Mouse (Mus musculus) ES-E14 (cell line): Measurements from ENCODE around the gene Upk1a. TPM values are rescaled to one million over a fixed set of nuclear protein-coding genes. Genes with fewer than 3 reads are reported as not detected.
A peak's percentile ranks its signal among the peaks of the same experiment; 100 is the strongest.

Experiments
- DNase-seq: peaks from one replicate; pipeline ENCODE4 v3.0.0-alpha.2; 2013; ENCODE audit warnings: low read depth, low spot score
- H3K27ac ChIP-seq: 2 replicates; pipeline ENCODE4 v1.5.1; 2012; ENCODE audit warnings: low read depth, mild to moderate bottlenecking, low read length, moderate library complexity, mixed read lengths; ENCODE audit not compliant: poor library complexity, insufficient read depth, severe bottlenecking
- H3K36me3 ChIP-seq: 2 replicates; pipeline ENCODE4 v1.6.1; 2012; ENCODE audit warnings: mild to moderate bottlenecking, low read length, moderate library complexity, mixed read lengths; ENCODE audit not compliant: control insufficient read depth, poor library complexity, insufficient read depth, severe bottlenecking
- H3K4me1 ChIP-seq, 2 experiments: fragments of 150-350 bp in 1 of 2; sonication (generic) in 1 of 2; 2 replicates each; pipeline ENCODE4 v1.6.1; 2012; ENCODE audit warnings: low read length in 2 of 2, mild to moderate bottlenecking in 1 of 2, mixed read lengths in 1 of 2; ENCODE audit not compliant: control insufficient read depth in 2 of 2, insufficient read depth in 2 of 2, poor library complexity in 1 of 2
- H3K4me3 ChIP-seq, 2 experiments: fragments of 150-350 bp in 1 of 2; sonication (generic) in 1 of 2; 2 replicates each; pipeline ENCODE4 v1.5.1; 2012; ENCODE audit warnings: low read length in 2 of 2, low read depth in 1 of 2, mild to moderate bottlenecking in 1 of 2, mixed read lengths in 1 of 2; ENCODE audit not compliant: insufficient read depth in 1 of 2, poor library complexity in 1 of 2, severe bottlenecking in 1 of 2
- H3K9ac ChIP-seq: 2 replicates; pipeline ENCODE4 v1.6.1; 2012; ENCODE audit warnings: low read depth, mild to moderate bottlenecking, low read length, mixed read lengths; ENCODE audit not compliant: poor library complexity, insufficient read depth, severe bottlenecking
- H3K9me3 ChIP-seq: fragments of 150-350 bp; sonication (generic); 2 replicates; pipeline ENCODE4 v1.6.1; 2012; ENCODE audit warnings: low read depth, mild to moderate bottlenecking, low read length; ENCODE audit not compliant: control insufficient read depth, insufficient read depth
- CHD2 ChIP-seq: IDR thresholded peaks from 2 replicates; pipeline ENCODE4 v1.6.1; 2014; ENCODE audit warnings: mild to moderate bottlenecking, low read depth, low read length, inconsistent platforms
- HCFC1 ChIP-seq: IDR thresholded peaks from 2 replicates; pipeline ENCODE4 v1.6.1; 2012; ENCODE audit warnings: low read length, inconsistent platforms, borderline replicate concordance; ENCODE audit not compliant: insufficient read depth
- MAFK ChIP-seq: IDR thresholded peaks from 2 replicates; pipeline ENCODE4 v1.6.1; 2014; ENCODE audit warnings: mild to moderate bottlenecking, low read depth, low read length, inconsistent platforms; ENCODE audit not compliant: insufficient read depth
- ZC3H11A ChIP-seq: IDR thresholded peaks from 2 replicates; pipeline ENCODE4 v1.6.1; 2012; ENCODE audit warnings: low read depth, mild to moderate bottlenecking, inconsistent platforms, low read length, borderline replicate concordance
- ZNF384 ChIP-seq: IDR thresholded peaks from 2 replicates; pipeline ENCODE4 v1.6.1; 2012; ENCODE audit warnings: low read depth, low read length, inconsistent platforms
- in situ Hi-C, 2 experiments: fragments of 600-800 bp; cut with MboI; formaldehyde crosslinking; loops; one replicate each; pipeline ENCODE4 v1.15.1; 2025; ENCODE audit warnings: low sequenced_read_pairs in 2 of 2, inconsistent platforms in 1 of 2; ENCODE audit not compliant: unreplicated experiment in 2 of 2
- total RNA-seq: library from RNA; depleted of rRNA; stranded (reverse); fragments of 300-350 nt; gene quantifications from 2 replicates; pipeline ENCODE4 v1.2.3, GENCODE M21; 2012

The Upk1a gene
- total RNA-seq, 1 experiment = 1.8 TPM

DNA sequence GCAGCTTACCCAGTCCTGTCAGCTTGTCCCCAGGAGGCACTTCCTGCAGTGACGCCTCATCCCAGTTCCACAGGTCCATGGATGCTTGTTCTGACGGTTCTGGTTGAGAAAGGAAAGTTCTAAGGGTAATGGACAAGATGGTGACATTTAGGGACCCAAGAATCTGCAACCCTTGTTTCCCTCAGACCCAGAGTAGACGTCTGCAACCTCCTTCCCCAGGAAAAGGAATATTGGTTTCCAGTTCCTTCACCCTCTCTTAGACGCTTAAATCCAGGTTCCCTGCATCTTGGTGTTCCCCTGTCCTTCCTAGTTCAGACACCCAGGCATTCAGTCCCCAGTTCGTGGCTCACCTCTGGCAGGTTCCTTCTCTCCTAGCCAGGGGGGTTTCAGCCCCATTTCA, 23.1 kb upstream of the Upk1a start, which contains the start of gene Etv2:
Gene Etv2, minus strand, starts transcription at position 101 of the 400 bp plus-strand sequence.
- no peak within 1 kb of the TSS for H3K27ac ChIP-seq
- peaks cover 2% of the 10 kb centered on the region for H3K36me3 ChIP-seq
- peaks cover 9 to 28% of the 10 kb centered on the region in 2 experiments; a peak in 3 of 4 replicates for H3K4me1 ChIP-seq
- DNase-seq = no peak
- in situ Hi-C loops = no loop called here
- no peaks in the 10 kb centered on the region for H3K9me3 ChIP-seq
- no peak for TF ChIP-seq HCFC1
- no peak for TF ChIP-seq MAFK
- TF ChIP-seq ZC3H11A = no peak
- TF ChIP-seq ZNF384 = no peak
- TF ChIP-seq CHD2 = no peak
- H3K4me3 ChIP-seq = peak within 1 kb of the TSS; percentile 43 to 44
- peak within 1 kb of the TSS; percentile 44; the same call in 1 of the 2 replicates for H3K9ac ChIP-seq

DNA sequence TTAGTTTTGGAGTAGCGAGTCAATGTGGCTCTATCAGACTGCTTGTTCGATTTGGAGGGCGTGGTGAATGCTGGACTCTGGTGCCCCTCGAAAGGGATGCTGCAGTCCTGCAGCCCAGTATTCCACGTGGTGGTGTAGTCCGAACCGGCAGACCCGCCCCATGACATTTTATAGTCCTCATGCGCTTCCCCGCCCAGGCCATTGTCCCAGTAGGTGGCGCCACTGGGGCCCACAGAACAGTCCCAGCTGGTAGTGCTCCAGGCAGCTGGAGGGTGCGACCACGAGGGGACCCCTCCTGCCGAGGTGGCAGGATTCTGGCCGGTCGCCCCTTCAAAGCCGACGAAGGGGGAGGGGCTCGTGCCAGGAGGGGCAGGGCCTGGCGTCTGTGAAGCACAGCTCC, 22.0 kb upstream of the Upk1a start:
- no peak for TF ChIP-seq ZNF384
- TF ChIP-seq HCFC1 = no peak
- no peak for TF ChIP-seq CHD2
- no peak for TF ChIP-seq ZC3H11A
- TF ChIP-seq MAFK = no peak
- in situ Hi-C loops = no loop called here
- no peak overlapping the region for H3K27ac ChIP-seq
- H3K9me3 ChIP-seq = no peaks in the 10 kb centered on the region
- no peaks in the 10 kb centered on the region for H3K36me3 ChIP-seq
- peak; percentile 83 for DNase-seq
- H3K9ac ChIP-seq = peak overlapping the region; percentile 44; the same call in 1 of the 2 replicates
- H3K4me3 ChIP-seq = peak overlapping the region; percentile 43 to 44
- H3K4me1 ChIP-seq = peaks cover 7 to 25% of the 10 kb centered on the region in 2 experiments; a peak in 3 of 4 replicates

DNA sequence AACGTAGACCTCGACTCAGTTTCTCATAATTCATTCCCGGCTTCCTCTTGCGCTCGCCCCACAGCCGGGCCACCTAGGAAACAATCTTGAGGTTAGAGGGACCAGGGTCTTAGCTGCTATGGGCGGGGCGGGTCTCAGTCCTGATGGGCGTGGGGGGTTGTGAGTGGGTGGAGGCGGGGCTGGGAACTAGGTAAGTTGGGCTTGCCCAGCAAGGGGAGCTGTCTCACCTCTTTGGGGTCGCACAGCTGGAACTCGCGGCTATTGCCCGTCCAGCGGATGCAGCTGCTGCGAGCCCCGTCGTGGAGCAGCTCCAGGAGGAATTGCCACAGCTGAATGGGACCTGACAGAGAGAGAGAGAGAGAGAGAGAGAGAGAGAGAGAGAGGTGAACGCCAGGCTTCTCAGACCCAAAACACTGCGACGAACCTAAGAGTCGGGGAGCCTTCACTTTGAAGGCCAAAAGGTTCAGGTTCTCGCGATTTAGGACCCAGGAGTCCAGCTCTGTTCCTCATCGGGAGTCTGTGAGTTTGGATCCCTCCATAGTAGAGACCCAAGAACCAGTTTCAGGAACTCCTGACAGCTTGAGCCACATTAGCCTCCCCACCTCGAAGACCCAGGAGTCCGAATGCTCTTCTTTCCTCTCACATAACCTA, 21.2 kb upstream of the Upk1a start:
- H3K27ac ChIP-seq = no peak overlapping the region
- no peaks in the 10 kb centered on the region for H3K36me3 ChIP-seq
- in situ Hi-C loops = no loop called here
- DNase-seq = no peak
- no peaks in the 10 kb centered on the region for H3K9me3 ChIP-seq
- no peak for TF ChIP-seq ZC3H11A
- TF ChIP-seq MAFK = no peak
- peak overlapping the region; percentile 24 to 39 for H3K4me3 ChIP-seq
- peaks cover under 1 to 21% of the 10 kb centered on the region in 2 experiments; a peak in 2 of 4 replicates for H3K4me1 ChIP-seq
- H3K9ac ChIP-seq = peak overlapping the region; percentile 23

DNA sequence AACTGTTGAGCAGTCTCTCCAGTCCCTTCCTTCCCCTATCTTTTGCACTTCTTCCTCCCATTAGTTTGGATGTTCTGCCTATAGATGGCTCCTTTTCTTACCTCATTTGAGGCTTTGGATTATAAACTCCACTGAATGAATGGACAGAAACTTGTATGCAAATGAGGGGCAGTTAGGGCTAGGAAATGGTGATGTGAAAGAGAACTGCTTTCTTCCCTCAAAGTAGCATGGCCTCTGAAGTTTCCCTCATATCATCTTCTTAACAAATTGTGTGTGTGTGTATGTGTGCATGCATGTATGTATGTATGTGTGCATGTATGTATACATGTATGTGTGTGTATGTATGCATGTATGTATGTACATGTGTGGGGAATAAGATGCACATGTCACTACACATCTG, 16.4 kb upstream of the Upk1a start:
- Histone ChIP-seq H3K4me1 (peaks cover 1 to 7% of the 10 kb centered on the region in 2 experiments; a peak in 2 of 4 replicates), H3K27ac (no peak overlapping the region), H3K36me3 (peaks cover 2% of the 10 kb centered on the region; the same call in 1 of the 2 replicates), H3K9ac (no peak overlapping the region), H3K9me3 (no peaks in the 10 kb centered on the region), H3K4me3 (no peak overlapping the region)
- in situ Hi-C loops = no loop called here
- DNase-seq = no peak
- TF ChIP-seq MAFK (no peak), CHD2 (no peak), ZNF384 (no peak), ZC3H11A (no peak), HCFC1 (no peak)
